Mouse (Mus musculus): ENCODE results near the gene Coa5. TPM values are rescaled to one million over a fixed set of nuclear protein-coding genes. Genes with fewer than 3 reads are reported as not detected.

Gene Coa5
- total and polyA plus RNA-seq, 3 experiments, result 31.4 to 34.5 TPM; not detected in 1

DNA sequence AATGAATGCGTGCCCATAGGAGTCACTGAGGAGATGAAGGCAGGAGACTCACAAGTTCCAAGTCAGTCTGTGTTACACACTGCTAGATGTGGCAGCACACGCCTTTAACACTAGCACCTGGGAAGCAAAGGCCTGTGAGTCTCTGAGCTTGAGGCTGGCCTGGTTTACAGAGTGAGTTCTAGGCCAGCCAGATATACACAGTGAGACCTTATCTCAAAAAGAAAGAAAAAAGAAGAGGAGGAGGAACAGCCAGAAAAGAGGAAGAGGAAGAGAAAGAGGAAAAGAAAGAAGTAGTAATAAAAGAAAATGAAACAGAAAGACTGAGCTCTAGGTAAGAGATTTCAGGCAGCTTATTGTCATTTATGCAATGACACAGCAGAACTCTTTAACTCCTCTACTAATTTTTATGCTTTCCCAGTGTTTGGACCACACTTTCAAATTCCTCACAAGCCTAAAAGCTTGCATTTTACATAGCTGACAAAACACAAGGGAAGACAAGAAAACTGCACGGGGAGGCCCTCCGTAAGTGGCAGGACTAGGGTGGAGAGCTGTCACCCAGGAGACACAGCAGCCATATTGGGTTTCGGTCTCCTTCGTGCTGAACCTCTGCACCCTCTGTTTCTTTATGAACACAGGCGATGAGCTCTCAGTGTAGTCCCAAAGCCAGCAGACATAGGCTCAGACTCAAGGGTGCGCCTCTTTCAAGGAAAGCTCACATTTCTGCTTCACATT, 2.6 kb downstream of the Coa5 start (continued):
- TF ChIP-seq MAX (IDR thresholded peaks at IDR 0.05; ENCODE audit: low read length), result 0 out of 2 replicates have a peak, but pooled peaks have one; percentile 13
- TF ChIP-seq GATA1 (IDR thresholded peaks at IDR 0.05; ENCODE audit: low read depth, low read length), result peak; percentile 69
- TF ChIP-seq MYB (IDR thresholded peaks at IDR 0.05; ENCODE audit: low read depth, low read length), result no peak
- TF ChIP-seq SMC3 (IDR thresholded peaks at IDR 0.05; ENCODE audit: low read depth, low read length), result no peak

DNA sequence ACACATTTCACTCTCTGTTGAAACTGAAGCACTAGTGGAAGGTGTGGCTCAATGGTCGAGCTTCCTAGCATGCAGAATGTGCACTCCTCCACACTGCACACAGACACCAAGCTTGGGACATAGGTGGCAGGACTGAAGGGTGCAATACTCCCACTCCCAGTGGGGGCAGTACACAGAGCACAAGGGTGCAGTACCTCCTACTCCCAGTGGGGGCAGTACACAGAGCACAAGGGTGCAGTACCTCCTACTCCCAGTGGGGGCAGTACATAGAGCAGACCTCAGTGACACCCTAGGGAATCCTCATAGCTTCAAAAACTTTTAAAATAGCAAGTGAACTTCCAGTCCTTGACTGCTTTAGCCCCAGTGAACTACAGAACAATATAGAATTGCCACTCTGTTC, 10.5 kb downstream of the Coa5 start:
- peak; percentile 68 for DNase-seq (ENCODE audit: low read depth, low spot score)
- Histone ChIP-seq H3K4me3 (ENCODE audit: control insufficient read depth in 1 of 2, insufficient read depth in 1 of 2, low read depth in 2 of 2, low read length in 2 of 2) (no peak overlapping the region), H3K36me3 (ENCODE audit: control insufficient read depth in 1 of 2, insufficient read depth in 2 of 2, low read length in 2 of 2) (peaks cover 0 to 9% of the 10 kb centered on the region in 2 experiments; a peak in 2 of 4 replicates), H3K9ac (ENCODE audit: control insufficient read depth, low read depth, low read length, poor library complexity, severe bottlenecking) (no peak overlapping the region), H3K27me3 (ENCODE audit: control insufficient read depth in 1 of 2, insufficient read depth in 2 of 2, low read length in 2 of 2) (no peaks in the 10 kb centered on the region), H3K9me3 (replicated peaks; ENCODE audit: insufficient read depth, low read length) (no peaks in the 10 kb centered on the region), H3K79me2 (ENCODE audit: control insufficient read depth, insufficient read depth, low read length, poor library complexity) (peaks cover 4% of the 10 kb centered on the region; the same call in 1 of the 2 replicates), H3K4me1 (ENCODE audit: control insufficient read depth in 1 of 2, insufficient read depth in 2 of 2, low read length in 2 of 2) (no peaks in the 10 kb centered on the region), H3K27ac (ENCODE audit: control insufficient read depth, low read depth, low read length) (no peak overlapping the region)
- TF ChIP-seq SMC3 (IDR thresholded peaks at IDR 0.05; ENCODE audit: low read depth, low read length) (peak; percentile 24; the same call in 1 of the 2 replicates), RAD21 (IDR thresholded peaks at IDR 0.05; ENCODE audit: low read depth, low read length) (peak; percentile 3; the same call in 1 of the 2 replicates), UBTF (IDR thresholded peaks at IDR 0.05; ENCODE audit: borderline replicate concordance, insufficient read depth, low read depth, low read length) (no peak), EP300 (IDR thresholded peaks at IDR 0.05; ENCODE audit: low read depth in 1 of 2, low read length in 2 of 2) (peak in 1 of 2 experiments; percentile 58; a peak in 2 of 4 replicates), E2F4 (IDR thresholded peaks at IDR 0.05; ENCODE audit: borderline replicate concordance, low read depth, low read length) (0 out of 2 replicates have a peak, but pooled peaks have one; percentile 36), JUND (IDR thresholded peaks at IDR 0.05; ENCODE audit: low read depth, low read length) (no peak), HCFC1 (IDR thresholded peaks at IDR 0.05; ENCODE audit: low read depth, low read length) (0 out of 2 replicates have a peak, but pooled peaks have one; percentile 36), TAL1 (IDR thresholded peaks at IDR 0.05; ENCODE audit: low read length) (no peak), CTCF (IDR thresholded peaks at IDR 0.05 in 2 of 3, conservative IDR thresholded peaks at IDR 0.05 in 1 of 3; ENCODE audit: control insufficient read depth in 1 of 3, insufficient read depth in 1 of 3, low read depth in 2 of 3, low read length in 3 of 3, poor library complexity in 1 of 3, severe bottlenecking in 1 of 3) (peak; percentile 59 to 95 (median 95))

DNA sequence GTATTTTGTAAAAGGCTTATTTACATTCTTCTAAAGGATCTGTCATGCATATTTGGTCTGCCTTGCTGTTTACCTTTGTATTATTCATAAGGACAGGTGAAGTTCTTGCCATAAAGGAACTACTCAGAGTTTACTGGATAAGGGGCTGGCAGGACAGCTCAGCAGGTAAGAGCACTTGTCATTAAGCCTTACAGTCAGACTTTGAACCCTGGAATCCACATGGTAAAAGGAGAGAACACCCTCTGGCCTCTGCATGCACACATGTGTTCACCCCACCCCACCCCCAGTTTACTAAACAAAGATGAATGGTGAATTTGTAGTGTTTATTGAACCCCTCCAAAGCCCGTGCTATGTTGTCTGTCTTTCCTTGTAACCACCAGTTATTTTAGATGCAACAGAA, 14.5 kb downstream of the Coa5 start:
- TF ChIP-seq TAL1 (IDR thresholded peaks at IDR 0.05; ENCODE audit: low read length) (no peak), CTCF (IDR thresholded peaks at IDR 0.05 in 2 of 3, conservative IDR thresholded peaks at IDR 0.05 in 1 of 3; ENCODE audit: control insufficient read depth in 1 of 3, insufficient read depth in 1 of 3, low read depth in 2 of 3, low read length in 3 of 3, poor library complexity in 1 of 3, severe bottlenecking in 1 of 3) (no peak), USF2 (IDR thresholded peaks at IDR 0.05; ENCODE audit: borderline replicate concordance in 1 of 2, insufficient read depth in 1 of 2, low read depth in 1 of 2, low read length in 2 of 2) (no peak), ETS1 (IDR thresholded peaks at IDR 0.05; ENCODE audit: low read depth, low read length) (no peak)
- Histone ChIP-seq H3K79me2 (ENCODE audit: control insufficient read depth, insufficient read depth, low read length, poor library complexity) (no peaks in the 10 kb centered on the region), H3K9ac (ENCODE audit: control insufficient read depth, low read depth, low read length, poor library complexity, severe bottlenecking) (no peak overlapping the region)

More for the DNA sequence above, 14.5 kb downstream of the Coa5 start:
- Histone ChIP-seq H3K27me3 (ENCODE audit: control insufficient read depth in 1 of 2, insufficient read depth in 2 of 2, low read length in 2 of 2) (no peaks in the 10 kb centered on the region), H3K4me3 (ENCODE audit: control insufficient read depth in 1 of 2, insufficient read depth in 1 of 2, low read depth in 2 of 2, low read length in 2 of 2) (no peak overlapping the region), H3K27ac (ENCODE audit: control insufficient read depth, low read depth, low read length) (no peak overlapping the region), H3K4me1 (ENCODE audit: control insufficient read depth in 1 of 2, insufficient read depth in 2 of 2, low read length in 2 of 2) (no peaks in the 10 kb centered on the region), H3K9me3 (replicated peaks; ENCODE audit: insufficient read depth, low read length) (no peaks in the 10 kb centered on the region), H3K36me3 (ENCODE audit: control insufficient read depth in 1 of 2, insufficient read depth in 2 of 2, low read length in 2 of 2) (peaks cover 0 to 2% of the 10 kb centered on the region in 2 experiments; a peak in 2 of 4 replicates)
- DNase-seq (ENCODE audit: low read depth, low spot score), result no peak

Measured in MEL (cell line).